Mouse (Mus musculus) stomach, embryonic 14.5 days (tissue): ENCODE results near the gene Mtln. TPM values are rescaled to one million over a fixed set of nuclear protein-coding genes. Genes with fewer than 3 reads are reported as not detected.

Experiments
- ATAC-seq: fragments of 200-750 bp; cut with Nextera tagmentation; 2 replicates; pipeline ENCODE4 v1.8.0; 2017; ENCODE audit warnings: low read depth, moderate TSS enrichment; ENCODE audit not compliant: insufficient number of reproducible peaks, insufficient read depth, low FRiP score
- H3K27ac ChIP-seq: fragments of 300-500 bp; sonication (generic); 2 replicates; pipeline ENCODE4 v1.5.1; 2014; ENCODE audit warnings: mild to moderate bottlenecking, low read length, moderate library complexity, mixed read lengths
- H3K27me3 ChIP-seq: fragments of 300-500 bp; sonication (generic); 2 replicates; pipeline ENCODE4 v1.6.1; 2014; ENCODE audit warnings: low read length, control low read depth, mixed read lengths; ENCODE audit not compliant: control insufficient read depth, insufficient read depth
- H3K36me3 ChIP-seq: fragments of 300-500 bp; sonication (generic); 2 replicates; pipeline ENCODE4 v1.6.1; 2014; ENCODE audit warnings: mild to moderate bottlenecking, control low read depth, low read length, moderate library complexity, mixed read lengths; ENCODE audit not compliant: control insufficient read depth, insufficient read depth
- H3K4me1 ChIP-seq: fragments of 300-500 bp; sonication (generic); 2 replicates; pipeline ENCODE4 v1.6.1; 2014; ENCODE audit warnings: low read length, control low read depth, mixed read lengths; ENCODE audit not compliant: control insufficient read depth, insufficient read depth
- H3K4me2 ChIP-seq: fragments of 300-500 bp; sonication (generic); replicated peaks from 2 replicates; pipeline ENCODE4 v1.6.1; 2014; ENCODE audit warnings: low read depth, low read length, control low read depth
- H3K4me3 ChIP-seq: fragments of 300-500 bp; sonication (generic); 2 replicates; pipeline ENCODE4 v1.5.1; 2014; ENCODE audit warnings: low read depth, low read length, control low read depth
- H3K9ac ChIP-seq: fragments of 300-500 bp; sonication (generic); replicated peaks from 2 replicates; pipeline ENCODE4 v1.6.1; 2014; ENCODE audit warnings: low read depth, mild to moderate bottlenecking, control low read depth, low read length, moderate library complexity, mixed read lengths
- H3K9me3 ChIP-seq: fragments of 300-500 bp; sonication (generic); 2 replicates; pipeline ENCODE4 v1.6.1; 2016; ENCODE audit warnings: low read depth, low read length, control low read depth; ENCODE audit not compliant: control insufficient read depth
- WGBS: fragments of 180-500 bp; shearing (Covaris S2); extraction: QIAGEN DNeasy Blood & Tissue Kit; methylation state at CpG from one replicate; pipeline ENCODE4 v1.1.7; 2014; 5-methylcytosine and 5-hydroxymethylcytosine counted together
- polyA plus RNA-seq: library from polyadenylated mRNA; unstranded; fragments of >200 nt; fragmentation: Nextera tagmentation; extraction: Ambion mirVana; gene quantifications from 2 replicates; pipeline ENCODE4 v1.2.1, GENCODE M21; 2014

Gene Mtln
- polyA plus RNA-seq, 1 experiment from 2014 or later, result 37.1 TPM

DNA sequence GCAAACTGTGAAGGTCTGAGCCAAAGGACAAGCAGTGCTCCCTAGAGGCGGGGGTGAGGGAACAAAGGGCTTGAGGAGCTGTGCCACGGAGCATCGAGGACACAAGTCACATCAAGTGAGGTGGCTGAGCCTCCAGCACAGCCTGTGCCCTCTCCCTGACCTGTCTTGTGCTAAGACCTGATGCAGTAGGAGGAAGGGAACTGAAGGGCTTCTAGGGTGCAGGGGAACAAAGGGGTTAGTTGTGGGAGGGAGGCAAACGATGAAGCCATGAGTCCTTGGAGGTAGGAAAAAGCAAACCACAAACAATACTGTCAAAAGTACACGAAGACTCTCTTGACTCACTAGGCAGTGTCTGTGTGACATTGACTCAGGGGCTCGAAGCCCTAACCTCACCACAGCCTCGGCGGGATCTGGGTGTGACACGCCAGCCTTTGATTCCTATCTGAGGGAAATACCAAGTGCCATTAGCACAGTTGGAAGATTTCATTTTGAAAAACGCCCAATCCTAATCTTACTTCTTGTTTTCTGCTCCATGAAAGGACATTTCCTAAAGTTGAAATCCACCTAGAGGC lies 31.8 kb downstream of the Mtln start:
- H3K9ac ChIP-seq, result no peak overlapping the region
- no peak overlapping the region for H3K4me2 ChIP-seq
- no peak overlapping the region for H3K27ac ChIP-seq
- peaks cover 7% of the 10 kb centered on the region for H3K36me3 ChIP-seq
- no peak overlapping the region for H3K4me3 ChIP-seq
- no peaks in the 10 kb centered on the region; the same call in 1 of the 2 replicates for H3K4me1 ChIP-seq
- no peaks in the 10 kb centered on the region for H3K27me3 ChIP-seq
- 64% methylated on average over 10 of the region's 10 CpGs for WGBS
- no peak for ATAC-seq
- H3K9me3 ChIP-seq, result no peaks in the 10 kb centered on the region

DNA sequence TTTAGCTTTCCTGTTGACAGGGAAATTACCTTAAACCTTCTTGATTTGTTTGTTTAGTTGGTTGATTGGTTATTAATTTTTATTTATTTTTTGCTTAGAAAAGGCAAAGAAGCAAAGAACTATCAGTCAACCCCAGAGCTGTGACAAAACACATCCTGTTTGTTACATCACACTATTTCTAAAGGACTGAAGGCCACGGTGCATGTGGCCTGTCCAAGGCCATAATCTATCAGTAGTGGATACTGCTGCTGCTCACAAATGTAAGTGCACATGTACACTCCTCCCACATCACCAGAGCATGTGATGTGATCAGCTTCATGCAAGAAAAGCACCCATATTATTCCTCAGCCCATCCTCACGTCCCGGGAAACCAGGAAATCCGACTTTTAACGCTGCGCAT lies 32.3 kb downstream of the Mtln start:
- no peak overlapping the region for H3K4me3 ChIP-seq
- no peaks in the 10 kb centered on the region for H3K9me3 ChIP-seq
- no peak overlapping the region for H3K27ac ChIP-seq
- 88% methylated on average over 6 of the region's 6 CpGs for WGBS
- H3K36me3 ChIP-seq, result peaks cover 7% of the 10 kb centered on the region
- no peak overlapping the region for H3K4me2 ChIP-seq
- H3K27me3 ChIP-seq, result no peaks in the 10 kb centered on the region
- no peaks in the 10 kb centered on the region; the same call in 1 of the 2 replicates for H3K4me1 ChIP-seq
- H3K9ac ChIP-seq, result no peak overlapping the region
- ATAC-seq, result no peak

GRCm38 (mm10) chr2:127759157-127759880 lies 33.0 kb downstream of the Mtln start:
- 82% methylated on average over 5 of the region's 5 CpGs for WGBS
- Histone ChIP-seq H3K9ac (no peak overlapping the region), H3K9me3 (no peaks in the 10 kb centered on the region), H3K4me2 (no peak overlapping the region), H3K27ac (no peak overlapping the region), H3K27me3 (no peaks in the 10 kb centered on the region), H3K4me3 (no peak overlapping the region), H3K36me3 (peaks cover 7% of the 10 kb centered on the region), H3K4me1 (no peaks in the 10 kb centered on the region; the same call in 1 of the 2 replicates)
- no peak for ATAC-seq

DNA sequence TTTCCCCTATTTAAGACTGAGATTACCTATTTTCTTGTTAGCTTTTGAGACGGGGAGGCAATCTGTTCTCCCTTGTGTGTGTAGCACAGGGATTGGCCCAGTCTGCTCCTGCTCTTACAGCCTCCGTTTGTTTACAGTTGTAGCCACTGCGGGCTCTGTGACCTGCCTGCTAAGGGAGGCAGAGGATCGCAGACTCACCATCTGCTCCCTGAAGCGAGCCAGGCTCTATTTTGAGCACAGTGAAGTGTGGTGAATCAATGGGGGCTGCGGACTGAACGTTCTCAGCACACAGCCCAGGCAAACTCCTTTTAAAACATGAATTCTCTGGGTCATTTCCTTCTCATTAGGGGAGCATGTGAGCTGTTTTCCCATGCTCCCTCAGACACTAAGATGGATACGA lies 35.1 kb downstream of the Mtln start:
- H3K27me3 ChIP-seq, result no peaks in the 10 kb centered on the region
- no peaks in the 10 kb centered on the region; the same call in 1 of the 2 replicates for H3K4me1 ChIP-seq
- no peak overlapping the region for H3K27ac ChIP-seq
- no peaks in the 10 kb centered on the region for H3K9me3 ChIP-seq
- WGBS, result 30% methylated on average over 8 of the region's 8 CpGs
- peaks cover 7% of the 10 kb centered on the region for H3K36me3 ChIP-seq
- no peak overlapping the region for H3K4me2 ChIP-seq
- no peak for ATAC-seq
- no peak overlapping the region for H3K4me3 ChIP-seq
- H3K9ac ChIP-seq, result no peak overlapping the region

GRCm38 (mm10) chr2:127754113-127754512 lies 38.2 kb downstream of the Mtln start:
- Histone ChIP-seq H3K4me1 (no peaks in the 10 kb centered on the region; the same call in 1 of the 2 replicates), H3K36me3 (no peaks in the 10 kb centered on the region), H3K9me3 (no peaks in the 10 kb centered on the region), H3K4me3 (no peak overlapping the region), H3K4me2 (no peak overlapping the region), H3K9ac (no peak overlapping the region), H3K27ac (no peak overlapping the region), H3K27me3 (no peaks in the 10 kb centered on the region)
- WGBS, result 96% methylated on average over 4 of the region's 4 CpGs
- no peak for ATAC-seq

DNA sequence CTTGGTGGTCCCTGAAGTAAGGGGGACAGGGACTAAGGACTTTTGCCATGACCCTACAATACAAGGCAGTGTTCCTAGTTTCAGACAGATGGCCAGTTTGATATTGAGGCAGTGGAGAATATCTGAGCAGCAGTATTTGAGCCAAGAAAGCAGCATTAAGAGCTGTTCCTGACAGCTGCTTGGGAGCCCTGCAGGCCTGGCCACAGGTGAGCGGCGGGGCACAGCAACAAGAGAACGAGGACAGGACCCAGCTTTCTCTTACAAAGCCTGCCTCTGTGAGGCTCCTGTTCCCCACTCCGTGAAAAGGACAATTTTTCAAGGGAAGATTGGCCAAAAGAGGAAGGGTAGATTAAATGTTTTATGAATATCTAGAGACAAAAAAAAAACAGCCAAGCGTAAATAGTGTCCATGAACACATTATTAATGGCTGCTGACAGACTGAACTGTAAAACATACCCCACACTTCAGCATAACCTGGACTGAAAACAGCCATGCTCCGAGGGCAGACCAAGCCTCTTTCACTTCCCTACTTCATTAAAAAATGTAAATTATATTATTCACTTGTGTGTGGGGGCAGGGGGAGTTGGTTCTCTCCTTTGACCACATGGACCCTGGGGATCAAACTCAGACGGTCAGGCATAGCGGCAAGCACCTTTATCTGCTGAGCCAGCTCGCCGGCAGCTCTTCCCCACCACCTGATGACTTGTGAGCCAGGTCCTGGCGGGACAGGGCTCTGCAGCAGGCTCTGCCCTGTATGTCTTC lies 40.3 kb downstream of the Mtln start:
- Histone ChIP-seq H3K9me3 (no peaks in the 10 kb centered on the region), H3K4me2 (no peak overlapping the region), H3K27ac (no peak overlapping the region), H3K9ac (no peak overlapping the region), H3K36me3 (no peaks in the 10 kb centered on the region), H3K4me1 (no peaks in the 10 kb centered on the region; the same call in 1 of the 2 replicates), H3K4me3 (no peak overlapping the region), H3K27me3 (no peaks in the 10 kb centered on the region)
- WGBS, result 59% methylated on average over 11 of the region's 11 CpGs
- ATAC-seq, result no peak

GRCm38 (mm10) chr2:127749376-127749775 lies 42.9 kb downstream of the Mtln start:
- H3K4me3 ChIP-seq, result no peak overlapping the region
- H3K27ac ChIP-seq, result no peak overlapping the region
- H3K9me3 ChIP-seq, result no peaks in the 10 kb centered on the region
- H3K4me2 ChIP-seq, result no peak overlapping the region
- peaks cover 4% of the 10 kb centered on the region; the same call in 1 of the 2 replicates for H3K36me3 ChIP-seq
- H3K9ac ChIP-seq, result no peak overlapping the region
- H3K27me3 ChIP-seq, result no peaks in the 10 kb centered on the region
- WGBS, result 58% methylated on average over 1 of the region's 1 CpGs
- no peak for ATAC-seq
- no peaks in the 10 kb centered on the region for H3K4me1 ChIP-seq

- Histone ChIP-seq H3K9me3 (no peaks in the 10 kb centered on the region), H3K36me3 (peaks cover 4% of the 10 kb centered on the region; the same call in 1 of the 2 replicates), H3K4me2 (no peak overlapping the region), H3K4me3 (no peak overlapping the region), H3K27me3 (no peaks in the 10 kb centered on the region), H3K9ac (no peak overlapping the region), H3K27ac (no peak overlapping the region), H3K4me1 (no peaks in the 10 kb centered on the region)
- ATAC-seq, result no peak
- 70% methylated on average over 7 of the region's 7 CpGs for WGBS
Observed at GRCm38 (mm10) chr2:127748316-127748715, 44.0 kb downstream of the Mtln start.
